Mouse (Mus musculus): ENCODE results near the gene Dock4. TPM values are rescaled to one million over a fixed set of nuclear protein-coding genes. Genes with fewer than 3 reads are reported as not detected.
"Not testable (repeated sequence)": the region's sequence is repeated elsewhere in the genome, so short reads cannot be mapped to it uniquely, and the experiment has no call there.

Dock4 gene
- polyA plus RNA-seq, 1 experiment from 2014 or later: 42.0 TPM

GRCm38 (mm10) chr12:40844324-40844723, 398.6 kb downstream of the Dock4 start:
- H3K4me1 ChIP-seq: no peaks in the 10 kb centered on the region
- no peak overlapping the region for H3K4me2 ChIP-seq
- ATAC-seq (replicated peaks): no peak
- H3K9me3 ChIP-seq: no peaks in the 10 kb centered on the region
- H3K4me3 ChIP-seq: no peak overlapping the region
- no peaks in the 10 kb centered on the region for H3K27me3 ChIP-seq (replicated peaks)
- WGBS: 93% methylated on average over 22 of the region's 22 CpGs
- no peak overlapping the region for H3K27ac ChIP-seq
- no peaks in the 10 kb centered on the region for H3K36me3 ChIP-seq (replicated peaks)
- H3K9ac ChIP-seq: no peak overlapping the region

- Histone ChIP-seq H3K9me3 (no peaks in the 10 kb centered on the region), H3K27ac (no peak overlapping the region), H3K4me2 (no peak overlapping the region), H3K27me3 (replicated peaks) (no peaks in the 10 kb centered on the region), H3K36me3 (replicated peaks) (no peaks in the 10 kb centered on the region), H3K4me3 (no peak overlapping the region), H3K4me1 (no peaks in the 10 kb centered on the region), H3K9ac (no peak overlapping the region)
- 91% methylated on average over 7 of the region's 7 CpGs for WGBS
- no peak for ATAC-seq (replicated peaks)
Measured at GRCm38 (mm10) chr12:40854705-40855367, 409.1 kb downstream of the Dock4 start.

- H3K27me3 ChIP-seq (replicated peaks): no peaks in the 10 kb centered on the region
- H3K9ac ChIP-seq: no peak overlapping the region
- H3K4me2 ChIP-seq: no peak overlapping the region
- no peak overlapping the region for H3K4me3 ChIP-seq
- H3K36me3 ChIP-seq (replicated peaks): no peaks in the 10 kb centered on the region
- H3K27ac ChIP-seq: no peak overlapping the region
- no peak for ATAC-seq (replicated peaks)
- WGBS: 82% methylated on average over 7 of the region's 7 CpGs
- H3K4me1 ChIP-seq: no peaks in the 10 kb centered on the region
- H3K9me3 ChIP-seq: no peaks in the 10 kb centered on the region
Measured at GRCm38 (mm10) chr12:40857466-40857865, 411.7 kb downstream of the Dock4 start.

- not testable (repeated sequence) for H3K36me3 ChIP-seq (replicated peaks); ATAC-seq (replicated peaks); H3K27me3 ChIP-seq (replicated peaks); H3K4me1 ChIP-seq; H3K9me3 ChIP-seq; H3K4me2 ChIP-seq; H3K9ac ChIP-seq; H3K27ac ChIP-seq; H3K4me3 ChIP-seq
- 84% methylated on average over 7 of the region's 7 CpGs for WGBS
Measured at GRCm38 (mm10) chr12:40858763-40859162, 413.0 kb downstream of the Dock4 start.

GRCm38 (mm10) chr12:40870387-40870786, 424.6 kb downstream of the Dock4 start:
- H3K4me2 ChIP-seq: no peak overlapping the region

GRCm38 (mm10) chr12:40872716-40873115, 427.0 kb downstream of the Dock4 start:
- Histone ChIP-seq H3K27ac (no peak overlapping the region), H3K36me3 (replicated peaks) (no peaks in the 10 kb centered on the region), H3K9me3 (no peaks in the 10 kb centered on the region), H3K9ac (no peak overlapping the region), H3K4me1 (no peaks in the 10 kb centered on the region), H3K4me2 (no peak overlapping the region), H3K4me3 (no peak overlapping the region), H3K27me3 (replicated peaks) (no peaks in the 10 kb centered on the region)
- 95% methylated on average over 3 of the region's 3 CpGs for WGBS
- ATAC-seq (replicated peaks): no peak

More at GRCm38 (mm10) chr12:40870387-40870786, 424.6 kb downstream of the Dock4 start:
- 95% methylated on average over 5 of the region's 5 CpGs for WGBS
- H3K9ac ChIP-seq: no peak overlapping the region
- H3K4me1 ChIP-seq: no peaks in the 10 kb centered on the region
- H3K27ac ChIP-seq: no peak overlapping the region
- H3K27me3 ChIP-seq (replicated peaks): no peaks in the 10 kb centered on the region
- H3K4me3 ChIP-seq: no peak overlapping the region
- H3K36me3 ChIP-seq (replicated peaks): no peaks in the 10 kb centered on the region
- no peak for ATAC-seq (replicated peaks)
- no peaks in the 10 kb centered on the region for H3K9me3 ChIP-seq

- not testable (repeated sequence) for H3K9me3 ChIP-seq; H3K36me3 ChIP-seq (replicated peaks); H3K9ac ChIP-seq; H3K4me2 ChIP-seq; H3K4me3 ChIP-seq; ATAC-seq (replicated peaks); H3K27ac ChIP-seq; H3K27me3 ChIP-seq (replicated peaks); H3K4me1 ChIP-seq
- WGBS: 84% methylated on average over 7 of the region's 7 CpGs
Measured at GRCm38 (mm10) chr12:40873267-40873666, 427.5 kb downstream of the Dock4 start.

- H3K36me3 ChIP-seq (replicated peaks): no peaks in the 10 kb centered on the region
- H3K4me3 ChIP-seq: no peak overlapping the region
- WGBS: 86% methylated on average over 3 of the region's 3 CpGs
- no peak for ATAC-seq (replicated peaks)
- no peak overlapping the region for H3K9ac ChIP-seq
- no peak overlapping the region for H3K4me2 ChIP-seq
- H3K4me1 ChIP-seq: no peaks in the 10 kb centered on the region
- H3K27ac ChIP-seq: no peak overlapping the region
- no peaks in the 10 kb centered on the region for H3K27me3 ChIP-seq (replicated peaks)
- H3K9me3 ChIP-seq: no peaks in the 10 kb centered on the region
Measured at GRCm38 (mm10) chr12:40884976-40885375, 439.2 kb downstream of the Dock4 start.

- Histone ChIP-seq H3K9me3 (no peaks in the 10 kb centered on the region), H3K27me3 (replicated peaks) (no peaks in the 10 kb centered on the region), H3K27ac (no peak overlapping the region), H3K4me1 (no peaks in the 10 kb centered on the region), H3K4me3 (no peak overlapping the region), H3K4me2 (no peak overlapping the region), H3K36me3 (replicated peaks) (no peaks in the 10 kb centered on the region), H3K9ac (no peak overlapping the region)
- ATAC-seq (replicated peaks): no peak
- WGBS: 96% methylated on average over 6 of the region's 6 CpGs
Measured at GRCm38 (mm10) chr12:40885377-40885776, 439.6 kb downstream of the Dock4 start.

- Histone ChIP-seq H3K4me3 (no peak overlapping the region), H3K9ac (no peak overlapping the region), H3K27ac (no peak overlapping the region), H3K36me3 (replicated peaks) (no peaks in the 10 kb centered on the region), H3K9me3 (no peaks in the 10 kb centered on the region), H3K4me1 (no peaks in the 10 kb centered on the region), H3K4me2 (no peak overlapping the region), H3K27me3 (replicated peaks) (no peaks in the 10 kb centered on the region)
- 59% methylated on average over 2 of the region's 2 CpGs for WGBS
- ATAC-seq (replicated peaks): no peak
Measured at GRCm38 (mm10) chr12:40887496-40887895, 441.7 kb downstream of the Dock4 start.

- Histone ChIP-seq H3K27ac (no peak overlapping the region), H3K9ac (no peak overlapping the region), H3K36me3 (replicated peaks) (no peaks in the 10 kb centered on the region), H3K9me3 (no peaks in the 10 kb centered on the region), H3K4me2 (no peak overlapping the region), H3K4me1 (no peaks in the 10 kb centered on the region), H3K4me3 (no peak overlapping the region), H3K27me3 (replicated peaks) (no peaks in the 10 kb centered on the region)
- WGBS: 72% methylated on average over 2 of the region's 2 CpGs
- no peak for ATAC-seq (replicated peaks)
Measured at GRCm38 (mm10) chr12:40888261-40888791, 442.6 kb downstream of the Dock4 start.

GRCm38 (mm10) chr12:40888829-40889228, 443.1 kb downstream of the Dock4 start:
- H3K4me2 ChIP-seq: no peak overlapping the region
- no peak overlapping the region for H3K9ac ChIP-seq
- no peak overlapping the region for H3K27ac ChIP-seq
- H3K36me3 ChIP-seq (replicated peaks): no peaks in the 10 kb centered on the region
- H3K4me3 ChIP-seq: no peak overlapping the region
- 75% methylated on average over 1 of the region's 1 CpGs for WGBS
- H3K27me3 ChIP-seq (replicated peaks): no peaks in the 10 kb centered on the region
- no peak for ATAC-seq (replicated peaks)
- no peaks in the 10 kb centered on the region for H3K4me1 ChIP-seq
- no peaks in the 10 kb centered on the region for H3K9me3 ChIP-seq

- Histone ChIP-seq H3K4me3 (no peak overlapping the region), H3K27me3 (replicated peaks) (no peaks in the 10 kb centered on the region), H3K9ac (no peak overlapping the region), H3K27ac (no peak overlapping the region), H3K4me2 (no peak overlapping the region), H3K9me3 (no peaks in the 10 kb centered on the region), H3K4me1 (no peaks in the 10 kb centered on the region), H3K36me3 (replicated peaks) (no peaks in the 10 kb centered on the region)
- ATAC-seq (replicated peaks): no peak
- WGBS: 91% methylated on average over 3 of the region's 3 CpGs
Measured at GRCm38 (mm10) chr12:40889534-40889933, 443.8 kb downstream of the Dock4 start.

Data from midbrain, embryonic 15.5 days (tissue).